Mouse (Mus musculus): Measurements from ENCODE around the gene Mamdc2. TPM values are rescaled to one million over a fixed set of nuclear protein-coding genes. Genes with fewer than 3 reads are reported as not detected.
A peak's percentile ranks its signal among the peaks of the same experiment; 100 is the strongest.

Gene Mamdc2
- polyA plus RNA-seq, 1 experiment from 2014 or later = 1.2 TPM

- no peak overlapping the region for H3K4me3 ChIP-seq (replicated peaks)
- H3K27ac ChIP-seq (replicated peaks) = no peak overlapping the region
- no peaks in the 10 kb centered on the region for H3K27me3 ChIP-seq (replicated peaks)
- H3K9ac ChIP-seq (replicated peaks) = no peak overlapping the region
- no peaks in the 10 kb centered on the region for H3K36me3 ChIP-seq
- no peaks in the 10 kb centered on the region for H3K4me1 ChIP-seq
- H3K9me3 ChIP-seq (replicated peaks) = no peaks in the 10 kb centered on the region
- no peak overlapping the region for H3K4me2 ChIP-seq
- 83% methylated on average over 1 of the region's 1 CpGs for WGBS
- no peak for ATAC-seq (ENCODE audit: low FRiP score)
Measured at GRCm38 (mm10) chr19:23417668-23418067, 30.6 kb downstream of the Mamdc2 start.

- Histone ChIP-seq H3K4me2 (no peak overlapping the region), H3K9me3 (replicated peaks) (no peaks in the 10 kb centered on the region), H3K9ac (replicated peaks) (no peak overlapping the region), H3K27me3 (replicated peaks) (no peaks in the 10 kb centered on the region), H3K4me3 (replicated peaks) (no peak overlapping the region), H3K27ac (replicated peaks) (no peak overlapping the region), H3K4me1 (no peaks in the 10 kb centered on the region), H3K36me3 (no peaks in the 10 kb centered on the region)
- no peak for ATAC-seq (ENCODE audit: low FRiP score)
- WGBS = 82% methylated on average over 5 of the region's 5 CpGs
Measured at GRCm38 (mm10) chr19:23410800-23411199, 37.4 kb downstream of the Mamdc2 start.

GRCm38 (mm10) chr19:23410328-23410727 is 37.9 kb downstream of the Mamdc2 start:
- Histone ChIP-seq H3K4me1 (no peaks in the 10 kb centered on the region), H3K27me3 (replicated peaks) (no peaks in the 10 kb centered on the region), H3K4me3 (replicated peaks) (no peak overlapping the region), H3K9me3 (replicated peaks) (no peaks in the 10 kb centered on the region), H3K36me3 (no peaks in the 10 kb centered on the region), H3K4me2 (no peak overlapping the region), H3K27ac (replicated peaks) (no peak overlapping the region), H3K9ac (replicated peaks) (no peak overlapping the region)
- WGBS = 67% methylated on average over 4 of the region's 4 CpGs
- ATAC-seq (ENCODE audit: low FRiP score) = no peak

- Histone ChIP-seq H3K9me3 (replicated peaks) (no peaks in the 10 kb centered on the region), H3K36me3 (no peaks in the 10 kb centered on the region), H3K9ac (replicated peaks) (no peak overlapping the region), H3K4me2 (no peak overlapping the region), H3K27ac (replicated peaks) (peak overlapping the region; percentile 2), H3K4me3 (replicated peaks) (no peak overlapping the region), H3K4me1 (peaks cover 11% of the 10 kb centered on the region), H3K27me3 (replicated peaks) (0 out of 2 replicates have a peak, but pooled peaks cover 3% of the 10 kb centered on the region)
- ATAC-seq (ENCODE audit: low FRiP score) = peak; percentile 59; the same call in 1 of the 2 replicates
- WGBS = 17% methylated on average over 12 of the region's 12 CpGs
Measured at GRCm38 (mm10) chr19:23401469-23402135, 46.6 kb downstream of the Mamdc2 start.

DNA sequence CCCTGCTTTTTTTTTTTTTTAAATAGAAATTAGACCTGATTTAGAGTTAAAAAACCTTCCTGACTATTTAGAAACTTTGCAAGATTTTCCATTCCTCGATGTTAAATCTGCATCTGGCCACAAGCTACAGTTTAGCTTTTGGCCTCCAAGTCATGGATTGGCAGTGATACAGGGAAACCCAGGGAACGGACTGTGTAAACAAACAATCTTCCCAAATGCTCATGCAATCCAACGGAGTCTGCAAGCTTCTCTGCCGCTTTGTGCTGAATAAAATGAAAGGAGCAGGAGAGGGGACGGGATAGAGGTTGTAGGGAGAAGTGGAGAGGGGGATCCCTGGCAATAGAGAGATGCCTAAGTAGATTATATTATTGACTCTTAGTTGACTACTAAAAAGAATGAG is 47.8 kb downstream of the Mamdc2 start:
- no peak overlapping the region for H3K4me3 ChIP-seq (replicated peaks)
- 67% methylated on average over 5 of the region's 5 CpGs for WGBS
- H3K27ac ChIP-seq (replicated peaks) = no peak overlapping the region
- 0 out of 2 replicates have a peak, but pooled peaks cover 3% of the 10 kb centered on the region for H3K27me3 ChIP-seq (replicated peaks)
- no peak overlapping the region for H3K9ac ChIP-seq (replicated peaks)
- H3K36me3 ChIP-seq = no peaks in the 10 kb centered on the region
- no peak for ATAC-seq (ENCODE audit: low FRiP score)
- peaks cover 11% of the 10 kb centered on the region for H3K4me1 ChIP-seq
- no peak overlapping the region for H3K4me2 ChIP-seq
- no peaks in the 10 kb centered on the region for H3K9me3 ChIP-seq (replicated peaks)

DNA sequence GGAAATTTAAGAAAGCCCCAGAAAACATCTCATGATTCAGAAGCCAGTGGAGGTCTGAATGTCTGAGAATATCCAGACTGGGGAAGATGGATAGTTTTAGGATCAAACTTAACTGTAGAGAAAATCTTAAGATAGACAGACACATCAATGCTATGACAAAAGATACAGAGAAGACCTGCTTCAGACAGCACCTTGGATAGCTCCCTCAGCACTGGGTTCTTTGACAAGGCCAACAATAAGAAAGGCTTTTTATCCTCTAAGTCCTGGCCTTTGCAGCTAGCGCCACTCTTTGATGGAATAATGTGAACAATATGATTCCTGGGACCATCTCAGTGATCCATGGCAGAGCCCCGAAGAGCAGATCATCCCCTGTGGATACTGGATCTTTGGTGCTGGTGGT is 52.3 kb downstream of the Mamdc2 start:
- Histone ChIP-seq H3K4me3 (replicated peaks) (no peak overlapping the region), H3K27me3 (replicated peaks) (0 out of 2 replicates have a peak, but pooled peaks cover 3% of the 10 kb centered on the region), H3K9ac (replicated peaks) (no peak overlapping the region), H3K4me2 (no peak overlapping the region), H3K36me3 (no peaks in the 10 kb centered on the region), H3K27ac (replicated peaks) (no peak overlapping the region), H3K9me3 (replicated peaks) (no peaks in the 10 kb centered on the region), H3K4me1 (no peaks in the 10 kb centered on the region)
- WGBS = 66% methylated on average over 2 of the region's 2 CpGs
- no peak for ATAC-seq (ENCODE audit: low FRiP score)

DNA sequence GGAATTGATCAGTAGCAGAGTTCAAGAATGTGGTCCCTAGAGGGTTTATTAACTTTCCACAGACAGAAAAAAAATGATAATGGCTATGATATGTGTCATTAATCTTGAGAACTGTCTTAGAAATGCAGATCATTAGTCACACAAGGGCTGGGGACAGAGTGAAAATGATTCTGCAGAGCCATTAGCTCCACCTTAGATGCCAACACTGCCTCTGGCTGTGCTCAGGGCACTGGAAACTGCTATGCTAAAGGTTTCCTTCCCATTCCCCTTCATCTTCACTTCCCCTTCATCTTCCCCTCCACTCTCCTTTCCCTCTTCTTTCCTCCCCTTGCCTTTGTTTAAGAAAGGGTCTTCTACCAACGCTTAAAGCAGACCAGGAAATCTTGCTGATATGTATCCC is 53.6 kb downstream of the Mamdc2 start:
- H3K27me3 ChIP-seq (replicated peaks) = 0 out of 2 replicates have a peak, but pooled peaks cover 1% of the 10 kb centered on the region
- H3K4me1 ChIP-seq = no peaks in the 10 kb centered on the region
- H3K9ac ChIP-seq (replicated peaks) = no peak overlapping the region
- H3K36me3 ChIP-seq = no peaks in the 10 kb centered on the region
- ATAC-seq (ENCODE audit: low FRiP score) = no peak
- no peak overlapping the region for H3K27ac ChIP-seq (replicated peaks)
- no peak overlapping the region for H3K4me3 ChIP-seq (replicated peaks)
- no peak overlapping the region for H3K4me2 ChIP-seq
- 82% methylated on average over 1 of the region's 1 CpGs for WGBS
- H3K9me3 ChIP-seq (replicated peaks) = no peaks in the 10 kb centered on the region

GRCm38 (mm10) chr19:23388862-23389272 is 59.4 kb downstream of the Mamdc2 start:
- Histone ChIP-seq H3K4me3 (replicated peaks) (no peak overlapping the region), H3K4me1 (peaks cover 5% of the 10 kb centered on the region; the same call in 1 of the 2 replicates), H3K27me3 (replicated peaks) (no peaks in the 10 kb centered on the region), H3K36me3 (no peaks in the 10 kb centered on the region), H3K27ac (replicated peaks) (no peak overlapping the region; the same call in 1 of the 2 replicates), H3K4me2 (no peak overlapping the region), H3K9me3 (replicated peaks) (no peaks in the 10 kb centered on the region), H3K9ac (replicated peaks) (no peak overlapping the region)
- WGBS = 16% methylated on average over 4 of the region's 4 CpGs
- ATAC-seq (ENCODE audit: low FRiP score) = no peak

DNA sequence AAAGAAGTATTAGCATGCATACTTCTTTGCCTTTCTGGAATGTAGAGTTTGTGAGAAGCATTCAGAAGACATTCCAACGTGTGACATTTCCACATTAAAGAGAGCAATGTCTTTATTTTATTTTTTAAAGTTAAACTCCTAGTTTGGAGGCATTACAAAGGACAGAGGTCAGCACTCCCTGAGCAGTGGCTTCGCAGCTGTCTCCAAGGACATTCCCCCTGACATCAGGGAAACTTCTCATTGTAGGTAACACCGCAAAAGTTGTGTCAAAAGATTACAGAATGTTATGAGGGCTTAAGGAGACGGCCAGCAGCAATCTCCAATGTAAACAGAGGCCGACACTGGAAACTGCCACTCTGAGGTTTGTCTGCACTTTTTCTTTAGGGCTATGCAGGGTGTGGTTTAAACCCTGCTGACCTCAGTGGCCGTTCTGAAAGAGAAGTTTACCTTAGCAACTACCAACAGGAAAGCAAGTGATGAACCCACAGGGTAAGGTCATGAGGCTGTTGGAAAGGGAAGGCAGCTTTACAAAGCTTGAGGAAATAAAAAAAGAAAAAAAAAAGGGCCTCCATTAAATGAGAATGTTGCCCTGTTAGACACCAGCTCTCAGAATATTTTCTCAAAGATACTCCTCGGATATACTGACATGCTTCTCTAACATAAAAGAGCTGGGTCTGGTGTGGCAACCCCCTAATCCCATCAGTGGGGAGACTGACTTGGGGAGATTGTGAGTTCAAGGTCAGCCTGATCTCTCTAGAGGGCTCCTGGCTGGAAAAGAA is 60.0 kb downstream of the Mamdc2 start:
- Histone ChIP-seq H3K4me2 (no peak overlapping the region), H3K27me3 (replicated peaks) (no peaks in the 10 kb centered on the region), H3K4me1 (peaks cover 5% of the 10 kb centered on the region; the same call in 1 of the 2 replicates), H3K36me3 (no peaks in the 10 kb centered on the region), H3K27ac (replicated peaks) (no peak overlapping the region; the same call in 1 of the 2 replicates), H3K9me3 (replicated peaks) (no peaks in the 10 kb centered on the region), H3K9ac (replicated peaks) (no peak overlapping the region), H3K4me3 (replicated peaks) (no peak overlapping the region)
- ATAC-seq (ENCODE audit: low FRiP score) = no peak
- 44% methylated on average over 7 of the region's 7 CpGs for WGBS

DNA sequence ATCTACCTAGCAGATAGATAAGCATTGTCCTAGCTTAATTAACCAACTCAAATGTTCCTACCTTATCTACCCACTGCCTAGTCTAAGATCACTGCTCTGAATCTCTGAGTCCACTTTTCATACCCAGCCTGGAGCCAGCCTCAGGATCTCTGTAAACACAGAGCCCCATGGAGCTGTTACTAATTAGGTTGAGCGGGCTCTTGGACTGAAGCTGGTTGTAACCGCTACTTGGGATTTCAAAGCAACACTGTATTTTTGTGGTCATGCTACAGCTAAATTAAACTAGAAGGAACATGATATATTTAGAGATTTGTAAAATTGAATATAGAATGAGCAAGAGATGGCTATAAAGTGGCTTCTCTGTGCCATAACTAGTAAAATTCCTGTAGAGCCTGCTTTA is 65.8 kb downstream of the Mamdc2 start:
- H3K27ac ChIP-seq (replicated peaks) = no peak overlapping the region
- no peak overlapping the region for H3K4me2 ChIP-seq
- H3K9ac ChIP-seq (replicated peaks) = no peak overlapping the region
- H3K4me3 ChIP-seq (replicated peaks) = no peak overlapping the region
- ATAC-seq (ENCODE audit: low FRiP score) = no peak
- no peaks in the 10 kb centered on the region for H3K27me3 ChIP-seq (replicated peaks)
- H3K4me1 ChIP-seq = 0 out of 2 replicates have a peak, but pooled peaks cover 2% of the 10 kb centered on the region
- H3K9me3 ChIP-seq (replicated peaks) = no peaks in the 10 kb centered on the region
- WGBS = 70% methylated on average over 2 of the region's 2 CpGs
- H3K36me3 ChIP-seq = no peaks in the 10 kb centered on the region

DNA sequence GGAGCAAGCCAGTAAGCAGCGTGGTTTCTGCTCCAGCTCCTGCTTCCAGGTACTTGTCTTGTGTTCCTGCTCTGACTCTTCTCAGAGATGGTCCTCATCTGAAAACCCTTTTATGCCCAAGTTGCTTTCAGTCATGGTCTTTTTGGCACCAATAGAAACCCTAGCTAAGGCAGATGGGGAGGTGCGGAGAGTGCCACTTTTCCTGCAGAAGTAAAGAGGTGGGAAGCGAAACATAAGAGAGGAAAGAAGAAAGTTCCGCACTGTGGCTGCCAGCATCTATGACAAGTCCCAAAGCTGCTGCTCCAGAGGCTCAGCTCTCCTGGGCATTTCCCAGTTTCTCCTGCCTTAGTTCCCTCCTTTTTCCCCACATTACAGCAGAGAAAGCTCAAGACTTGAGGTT is 67.3 kb downstream of the Mamdc2 start:
- WGBS = 97% methylated on average over 4 of the region's 4 CpGs
- Histone ChIP-seq H3K27me3 (replicated peaks) (no peaks in the 10 kb centered on the region), H3K4me1 (peaks cover 12% of the 10 kb centered on the region), H3K4me2 (no peak overlapping the region), H3K27ac (replicated peaks) (no peak overlapping the region), H3K4me3 (replicated peaks) (no peak overlapping the region), H3K36me3 (no peaks in the 10 kb centered on the region), H3K9ac (replicated peaks) (no peak overlapping the region), H3K9me3 (replicated peaks) (no peaks in the 10 kb centered on the region)
- ATAC-seq (ENCODE audit: low FRiP score) = no peak

All from neural tube, embryonic 15.5 days (tissue).